Mouse (Mus musculus) adrenal gland, adult 8-10 months (tissue): Measurements from ENCODE around the gene Mex3a. TPM values are rescaled to one million over a fixed set of nuclear protein-coding genes. Genes with fewer than 3 reads are reported as not detected.

Source experiments
- DNase-seq: peaks from one replicate; pipeline ENCODE4 v3.0.0; 2022
- total RNA-seq, 4 experiments: library from RNA; stranded (reverse); gene quantifications; 2 replicates each; pipeline ENCODE4 v1.2.4; 2022

Mex3a gene
- total RNA-seq, 4 experiments from 2014 or later = 2.8 to 4.3 (median 3.9) TPM

GRCm38 (mm10) chr3:88544955-88545591, 12.9 kb downstream of the Mex3a start:
- DNase-seq = no peak

- no peak for DNase-seq
These were observed 14.7 kb downstream of the Mex3a start for GRCm38 (mm10) chr3:88546674-88547418.

- DNase-seq = no peak
These were observed 16.2 kb downstream of the Mex3a start, which contains the start of gene Rab25 for GRCm38 (mm10) chr3:88548180-88548917. Gene Rab25, minus strand, starts transcription at chr3:88548300.

GRCm38 (mm10) chr3:88551586-88551985, 19.4 kb downstream of the Mex3a start:
- DNase-seq = no peak

- no peak for DNase-seq
These were observed 20.0 kb downstream of the Mex3a start for GRCm38 (mm10) chr3:88552082-88552645.

- DNase-seq = peak; percentile 99
These were observed 20.7 kb downstream of the Mex3a start, which contains the start of gene Lamtor2 for GRCm38 (mm10) chr3:88552676-88553524. Gene Lamtor2, minus strand, starts transcription at chr3:88553074.

GRCm38 (mm10) chr3:88553525-88553879, 21.3 kb downstream of the Mex3a start, which contains the start of gene Ubqln4:
Gene Ubqln4, plus strand, starts transcription at chr3:88553758.
- DNase-seq = peak; percentile 85

- no peak for DNase-seq
These were observed 21.8 kb downstream of the Mex3a start for GRCm38 (mm10) chr3:88553880-88554586.

- no peak for DNase-seq
These were observed 22.9 kb downstream of the Mex3a start for GRCm38 (mm10) chr3:88555069-88555605.

- DNase-seq = no peak
These were observed 23.5 kb downstream of the Mex3a start for GRCm38 (mm10) chr3:88555731-88556130.

GRCm38 (mm10) chr3:88556616-88557015, 24.4 kb downstream of the Mex3a start:
- DNase-seq = no peak

GRCm38 (mm10) chr3:88559596-88559995, 27.4 kb downstream of the Mex3a start:
- DNase-seq = no peak

- no peak for DNase-seq
These were observed 29.8 kb downstream of the Mex3a start for GRCm38 (mm10) chr3:88561989-88562388.

- DNase-seq = no peak
These were observed 31.2 kb downstream of the Mex3a start for GRCm38 (mm10) chr3:88563442-88563841.

GRCm38 (mm10) chr3:88563966-88564365, 31.8 kb downstream of the Mex3a start:
- DNase-seq = no peak

- no peak for DNase-seq
These were observed 33.9 kb downstream of the Mex3a start for GRCm38 (mm10) chr3:88566116-88566515.

GRCm38 (mm10) chr3:88566536-88567061, 34.4 kb downstream of the Mex3a start:
- no peak for DNase-seq

GRCm38 (mm10) chr3:88567892-88568291, 35.7 kb downstream of the Mex3a start:
- DNase-seq = no peak

GRCm38 (mm10) chr3:88568615-88569014, 36.4 kb downstream of the Mex3a start:
- no peak for DNase-seq

GRCm38 (mm10) chr3:88569093-88569492, 36.9 kb downstream of the Mex3a start:
- DNase-seq = no peak

GRCm38 (mm10) chr3:88569694-88570093, 37.5 kb downstream of the Mex3a start:
- DNase-seq = peak; percentile 63
